Mouse (Mus musculus) kidney, postnatal 36 days (tissue): ENCODE data around the gene Yaf2.
A peak's percentile ranks its signal among the peaks of the same experiment; 100 is the strongest.

ENCODE experiments used
- DNase-seq, 2 experiments: peaks; one replicate each; pipeline ENCODE4 v3.0.0; 2021 to 2022; ENCODE audit warnings: mixed read lengths in 2 of 2

The Yaf2 gene

GRCm38 (mm10) chr15:93285244-93285643, 51.5 kb downstream of the Yaf2 start:
- no peak for DNase-seq

GRCm38 (mm10) chr15:93284326-93284725, 52.4 kb downstream of the Yaf2 start:
- no peak for DNase-seq

- DNase-seq: peak in 1 of 2 experiments; percentile 52
These were observed 53.4 kb downstream of the Yaf2 start for GRCm38 (mm10) chr15:93283349-93283748.

- peak in 1 of 2 experiments; percentile 34 for DNase-seq
These were observed 60.5 kb downstream of the Yaf2 start for GRCm38 (mm10) chr15:93276276-93276675.

- DNase-seq: peak; percentile 41 to 55
These were observed 61.1 kb downstream of the Yaf2 start for GRCm38 (mm10) chr15:93275623-93276022.

- peak; percentile 99 to 100 for DNase-seq
These were observed 61.8 kb downstream of the Yaf2 start, which contains the start of gene Gxylt1 for GRCm38 (mm10) chr15:93274679-93275583. Gxylt1 (minus strand) TSS chr15:93275179.

- DNase-seq: no peak
These were observed 62.7 kb downstream of the Yaf2 start for GRCm38 (mm10) chr15:93273788-93274678.

GRCm38 (mm10) chr15:93272948-93273347, 63.8 kb downstream of the Yaf2 start:
- DNase-seq: no peak

- DNase-seq: no peak
These were observed 66.4 kb downstream of the Yaf2 start for GRCm38 (mm10) chr15:93270289-93270855.

- DNase-seq: no peak
These were observed 67.2 kb downstream of the Yaf2 start for GRCm38 (mm10) chr15:93269572-93269971.

GRCm38 (mm10) chr15:93268001-93268400, 68.7 kb downstream of the Yaf2 start:
- DNase-seq: no peak

- no peak for DNase-seq
These were observed 69.3 kb downstream of the Yaf2 start for GRCm38 (mm10) chr15:93267479-93267878.

- DNase-seq: no peak
These were observed 70.4 kb downstream of the Yaf2 start for GRCm38 (mm10) chr15:93266361-93266760.

GRCm38 (mm10) chr15:93265728-93266127, 71.0 kb downstream of the Yaf2 start:
- peak; percentile 74 to 84 for DNase-seq

- DNase-seq: no peak
These were observed 71.5 kb downstream of the Yaf2 start for GRCm38 (mm10) chr15:93265231-93265630.

- no peak for DNase-seq
These were observed 72.5 kb downstream of the Yaf2 start for GRCm38 (mm10) chr15:93264221-93264620.

- DNase-seq: no peak
These were observed 73.2 kb downstream of the Yaf2 start for GRCm38 (mm10) chr15:93263566-93263965.

GRCm38 (mm10) chr15:93262818-93263217, 73.9 kb downstream of the Yaf2 start:
- no peak for DNase-seq

GRCm38 (mm10) chr15:93262274-93262673, 74.5 kb downstream of the Yaf2 start:
- DNase-seq: no peak

- no peak for DNase-seq
These were observed 76.8 kb downstream of the Yaf2 start for GRCm38 (mm10) chr15:93259933-93260332.

- peak in 1 of 2 experiments; percentile 21 for DNase-seq
These were observed 81.4 kb downstream of the Yaf2 start for GRCm38 (mm10) chr15:93255295-93255694.

GRCm38 (mm10) chr15:93253172-93253571, 83.6 kb downstream of the Yaf2 start:
- DNase-seq: no peak

- DNase-seq: no peak
These were observed 84.3 kb downstream of the Yaf2 start for GRCm38 (mm10) chr15:93252396-93252795.
